Mouse (Mus musculus): ENCODE results near the gene Arl11.

The Arl11 gene

GRCm38 (mm10) chr14:61327618-61328450 lies 18.3 kb downstream of the Arl11 start:
- DNase-seq: peak; percentile 78

GRCm38 (mm10) chr14:61330591-61330990 lies 21.0 kb downstream of the Arl11 start:
- no peak for DNase-seq

- peak; percentile 90 for DNase-seq
Measured at GRCm38 (mm10) chr14:61330996-61331561, 21.5 kb downstream of the Arl11 start.

GRCm38 (mm10) chr14:61339381-61339780 lies 29.8 kb downstream of the Arl11 start:
- DNase-seq: no peak

GRCm38 (mm10) chr14:61344590-61344989 lies 35.0 kb downstream of the Arl11 start:
- no peak for DNase-seq

GRCm38 (mm10) chr14:61346827-61347698 lies 37.5 kb downstream of the Arl11 start:
- no peak for DNase-seq

- DNase-seq: no peak
Measured at GRCm38 (mm10) chr14:61349876-61350275, 40.3 kb downstream of the Arl11 start.

- no peak for DNase-seq
Measured at GRCm38 (mm10) chr14:61350808-61351207, 41.3 kb downstream of the Arl11 start.

- no peak for DNase-seq
Measured at GRCm38 (mm10) chr14:61354251-61355235, 45.0 kb downstream of the Arl11 start.

GRCm38 (mm10) chr14:61360131-61360980 lies 50.8 kb downstream of the Arl11 start, which contains the start of gene Ebpl:
Ebpl (minus strand) TSS chr14:61360439.
- DNase-seq: peak; percentile 93

GRCm38 (mm10) chr14:61360981-61361511 lies 51.5 kb downstream of the Arl11 start:
- no peak for DNase-seq
